Mouse (Mus musculus) spleen, embryonic (tissue): ENCODE data around the gene Lcn5.
"Not testable (repeated sequence)": the region's sequence is repeated elsewhere in the genome, so short reads cannot be mapped to it uniquely, and the experiment has no call there.

Experiments
- CTCF ChIA-PET: fragments of 350-600 bp; sonication (Branson Sonifier 250); formaldehyde crosslinking; loops from one replicate; lab custom pipeline; 2022; lab: Charles Lee

Lcn5 gene

DNA sequence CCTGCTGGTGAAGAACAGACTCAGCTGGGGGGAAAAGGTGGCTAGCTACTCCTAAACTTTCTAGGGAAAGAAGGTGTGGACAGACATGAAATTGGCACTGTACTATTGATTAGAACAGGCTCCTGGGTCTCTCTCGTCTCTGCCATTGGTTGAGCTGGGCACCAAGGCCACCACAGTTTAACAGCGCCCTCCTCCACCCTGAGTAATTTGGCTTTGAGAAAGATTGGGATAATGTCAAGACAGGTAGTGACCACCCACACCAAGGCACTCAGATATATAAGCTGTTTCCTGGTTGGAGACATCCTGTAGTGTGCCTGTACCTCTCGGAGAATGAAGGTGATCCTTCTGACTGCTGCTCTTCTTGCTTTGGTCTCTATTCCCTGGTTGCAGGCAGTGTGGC is 18.7 kb downstream of the Lcn5 start, which contains the start of gene Lcn6:
Gene Lcn6, plus strand, starts transcription at position 301 of the 400 bp plus-strand sequence.
- CTCF ChIA-PET = no interaction called here

DNA sequence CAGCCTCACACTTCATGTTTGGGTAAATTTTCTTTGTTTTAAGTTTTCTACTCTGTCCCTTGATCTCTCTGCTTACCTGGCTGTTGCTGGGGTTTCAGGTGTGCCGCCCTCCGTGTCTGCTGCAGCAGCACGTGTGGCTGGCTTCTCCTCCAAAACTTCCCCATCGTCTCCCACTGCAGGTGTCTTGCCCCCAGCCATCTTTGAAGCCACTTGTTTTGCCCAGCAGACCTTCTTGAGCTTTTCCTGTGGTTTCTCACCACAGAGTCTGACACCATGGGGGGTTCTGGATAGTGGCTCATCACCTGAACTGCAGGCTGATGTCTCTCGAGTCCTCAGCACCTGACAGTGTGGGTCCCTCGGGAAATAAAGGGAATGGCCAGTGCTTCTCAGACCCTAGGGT is 21.8 kb downstream of the Lcn5 start:
- CTCF ChIA-PET = no interaction called here

DNA sequence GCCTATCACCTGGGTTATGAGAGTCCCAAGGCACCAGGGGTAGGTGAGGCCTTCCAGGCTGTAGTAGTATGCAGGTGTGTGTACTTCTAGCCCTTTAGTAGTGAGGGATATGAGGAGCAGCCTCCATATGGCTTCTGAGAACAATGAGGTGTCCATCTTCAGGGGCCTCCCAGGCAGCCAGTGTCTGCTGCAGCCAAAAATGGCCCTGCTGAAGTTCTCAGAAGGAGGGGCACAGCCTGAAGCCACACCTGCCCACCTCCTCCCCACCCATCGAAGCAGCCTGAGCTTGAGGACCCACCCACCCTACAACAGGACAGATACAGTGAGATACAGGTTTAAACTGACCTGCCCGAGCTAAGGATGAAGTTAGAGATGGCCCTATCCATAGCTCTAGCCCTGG is 24.7 kb downstream of the Lcn5 start, which contains the start of gene Lcn10:
Gene Lcn10, plus strand, starts transcription at position 301 of the 400 bp plus-strand sequence.
- CTCF ChIA-PET = interaction anchor here (0.5 kb wide), 1 partner anchor 43 kb away, joined by 3 read pairs; no protein-coding TSS in a partner anchor

DNA sequence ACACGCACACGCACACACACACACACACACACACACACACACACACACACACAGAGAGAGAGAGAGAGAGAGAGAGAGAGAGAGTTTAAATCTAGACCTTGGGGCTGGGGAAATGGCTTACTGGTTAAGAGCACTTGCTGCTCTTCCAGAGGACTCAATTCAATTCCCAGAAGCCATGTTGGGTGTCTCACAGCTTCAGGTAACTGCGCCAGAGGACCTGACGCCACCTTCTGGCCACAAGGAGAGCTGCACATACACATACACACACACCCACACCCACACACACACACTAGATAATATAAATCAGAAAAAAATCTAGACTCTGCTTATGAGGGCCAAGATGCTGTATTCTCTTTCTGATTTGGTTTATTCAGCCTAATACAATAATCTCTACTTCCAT is 29.2 kb downstream of the Lcn5 start:
- CTCF ChIA-PET = no interaction called here

DNA sequence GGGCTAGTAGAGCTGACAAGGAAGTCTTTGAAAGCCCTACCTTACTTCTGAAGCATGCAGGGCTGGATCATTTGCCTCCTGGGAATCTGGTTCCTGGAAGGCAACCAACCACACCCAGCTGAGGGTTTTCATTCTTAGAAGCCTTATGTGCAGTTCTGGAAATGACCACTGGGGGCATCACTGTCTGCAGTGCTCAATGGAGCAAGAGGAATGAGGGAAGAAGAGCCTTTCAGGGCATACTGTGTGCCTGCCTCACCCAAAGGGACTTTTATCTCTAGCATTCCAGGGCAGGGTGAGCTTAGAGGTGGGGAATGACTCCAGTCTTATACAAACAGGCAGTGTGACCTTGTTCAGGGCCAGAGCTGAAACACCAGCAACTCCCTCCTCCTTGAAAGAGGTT is 36.9 kb downstream of the Lcn5 start:
- CTCF ChIA-PET = interaction anchor here (1.2 kb wide), 1 partner anchor 37 kb away, joined by 3 read pairs; no protein-coding TSS in a partner anchor

DNA sequence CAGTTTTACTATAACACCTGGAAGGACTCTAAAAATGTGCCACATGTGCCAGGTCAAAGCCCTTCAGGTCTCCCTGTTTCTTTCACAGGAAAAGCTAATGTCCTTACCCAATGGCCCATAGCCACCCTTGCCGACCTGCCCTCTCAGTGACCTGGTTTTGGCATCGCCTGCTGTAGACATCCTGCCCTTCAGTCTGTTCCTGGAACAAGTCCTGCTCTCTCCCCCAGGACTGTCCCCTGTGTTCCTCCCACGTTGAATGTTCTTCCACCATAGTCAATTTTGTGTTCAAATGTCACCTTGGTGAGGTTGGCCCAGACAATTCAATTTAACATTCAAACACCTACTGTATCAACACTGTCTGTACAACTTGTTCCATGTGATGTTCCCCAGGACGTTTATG is 39.2 kb downstream of the Lcn5 start:
- CTCF ChIA-PET = no interaction called here

DNA sequence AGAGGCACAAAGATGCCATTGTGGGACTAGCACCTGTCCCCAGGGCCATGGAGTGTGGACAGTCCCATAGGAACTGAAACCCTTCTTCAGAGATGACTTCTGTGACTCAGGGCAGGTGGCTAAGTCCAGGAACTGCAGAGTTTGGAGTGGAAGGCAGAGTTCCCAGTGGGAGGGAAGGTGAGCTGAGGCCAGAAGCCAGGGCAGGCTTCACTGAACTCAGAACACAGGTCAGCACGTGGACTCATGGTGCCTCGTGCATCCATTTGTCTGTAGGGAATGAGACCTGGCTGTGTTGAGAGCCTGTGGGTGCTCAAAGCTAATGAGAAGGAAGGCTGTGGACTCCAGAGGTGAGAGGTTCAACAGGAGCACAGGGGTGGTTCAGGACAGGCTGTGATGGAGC is 40.9 kb downstream of the Lcn5 start:
- CTCF ChIA-PET = no interaction called here

DNA sequence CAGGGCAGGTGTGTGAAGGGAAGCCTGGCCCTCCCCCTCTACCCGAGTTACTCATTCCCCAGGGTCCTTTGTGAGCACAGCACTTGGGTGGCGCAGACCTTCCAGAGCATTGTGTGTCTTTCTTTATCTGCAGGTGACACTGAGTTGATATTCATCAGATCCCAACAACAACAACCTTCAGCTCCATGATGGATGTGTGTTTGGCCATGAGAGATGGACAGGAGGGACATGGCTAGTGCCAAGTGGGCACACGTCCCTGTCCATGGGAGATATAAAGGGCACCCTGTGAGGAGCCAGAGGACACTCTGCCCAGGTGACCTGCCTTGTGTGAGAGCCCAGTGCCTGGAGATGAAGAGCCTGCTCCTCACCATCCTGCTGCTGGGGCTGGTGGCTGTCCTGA is 42.0 kb downstream of the Lcn5 start, which contains the start of gene Obp2a:
Gene Obp2a, plus strand, starts transcription at position 301 of the 400 bp plus-strand sequence.
- CTCF ChIA-PET = not testable (repeated sequence)

DNA sequence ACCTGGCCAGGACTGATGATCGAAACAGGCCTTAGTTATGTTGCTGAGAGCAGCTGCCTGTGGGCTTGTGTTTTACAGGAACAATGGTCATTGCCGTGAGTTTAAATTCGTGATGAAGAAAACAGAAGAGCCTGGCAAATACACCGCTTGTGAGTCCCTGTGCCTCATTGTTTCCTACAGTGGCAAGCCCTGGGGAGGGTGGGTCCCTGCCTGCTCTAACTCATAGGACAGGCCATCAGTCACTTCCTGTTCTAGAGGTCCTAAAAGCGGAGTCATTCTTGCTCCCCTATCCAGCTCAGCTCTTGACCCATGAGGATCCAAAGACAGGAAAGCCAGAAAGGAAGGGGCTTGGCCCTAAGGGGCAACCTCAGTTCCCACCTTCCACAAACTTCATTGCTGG is 43.2 kb downstream of the Lcn5 start:
- CTCF ChIA-PET = no interaction called here

DNA sequence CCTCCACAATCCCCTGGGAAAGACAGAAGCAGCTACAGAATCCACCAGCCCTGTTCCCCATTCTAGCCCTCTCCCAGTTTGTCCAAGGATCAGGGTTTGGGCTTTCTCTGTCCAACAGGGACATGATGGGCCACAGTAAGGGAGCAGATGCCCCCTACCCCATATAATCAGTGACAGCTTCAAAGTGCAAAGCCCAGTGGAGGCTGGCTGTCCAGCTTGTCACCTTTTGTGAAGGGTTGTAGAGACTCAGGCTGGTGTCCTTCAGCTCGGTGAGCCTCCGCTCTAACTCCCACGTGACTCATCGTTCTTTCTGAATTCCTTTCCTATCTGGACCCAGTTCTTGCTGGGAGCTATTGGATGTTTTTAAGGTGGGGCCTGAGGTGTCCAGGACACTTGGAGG is 46.0 kb downstream of the Lcn5 start:
- CTCF ChIA-PET = no interaction called here

DNA sequence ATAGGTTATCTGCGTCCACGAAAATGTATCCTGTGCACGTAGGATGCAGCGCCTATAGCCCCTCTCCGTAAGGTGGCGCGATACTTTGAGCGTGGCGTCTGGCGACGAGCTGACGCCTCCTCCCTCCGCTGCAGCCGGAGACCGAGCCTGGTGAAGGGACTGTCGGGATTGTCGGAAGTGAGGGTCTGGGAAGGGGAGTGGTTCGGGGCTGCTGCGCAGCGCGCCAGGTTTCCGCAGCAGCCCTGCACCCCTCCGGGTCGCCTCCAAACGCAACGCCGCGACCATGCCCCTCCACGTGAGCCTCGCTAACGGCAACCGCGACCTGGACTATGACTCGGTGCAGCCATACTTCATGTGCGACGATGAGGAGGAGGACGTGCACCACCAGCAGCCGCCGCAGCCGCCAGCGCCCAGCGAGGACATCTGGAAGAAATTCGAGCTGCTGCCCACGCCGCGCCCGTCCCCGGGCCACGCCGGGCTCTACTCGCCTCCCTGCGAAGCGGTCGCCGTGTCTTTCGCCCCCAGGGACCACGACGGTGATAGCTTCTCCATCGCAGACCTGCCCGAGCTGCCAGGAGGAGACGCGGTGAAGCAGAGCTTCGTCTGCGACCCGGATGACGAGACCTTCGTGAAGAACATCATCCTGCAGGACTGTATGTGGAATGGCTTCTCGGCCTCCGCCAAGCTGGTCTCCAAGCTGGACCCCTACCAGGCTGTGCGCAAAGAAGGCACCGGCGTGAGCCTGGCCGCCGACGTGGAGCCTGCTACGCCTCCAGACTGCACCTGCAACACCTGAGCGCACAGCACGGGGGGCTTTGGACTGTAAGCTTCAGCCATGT is 49.1 kb downstream of the Lcn5 start, which contains the start of gene Bmyc:
Gene Bmyc, plus strand, starts transcription at position 97 of the 839 bp plus-strand sequence.
- CTCF ChIA-PET = no interaction called here

DNA sequence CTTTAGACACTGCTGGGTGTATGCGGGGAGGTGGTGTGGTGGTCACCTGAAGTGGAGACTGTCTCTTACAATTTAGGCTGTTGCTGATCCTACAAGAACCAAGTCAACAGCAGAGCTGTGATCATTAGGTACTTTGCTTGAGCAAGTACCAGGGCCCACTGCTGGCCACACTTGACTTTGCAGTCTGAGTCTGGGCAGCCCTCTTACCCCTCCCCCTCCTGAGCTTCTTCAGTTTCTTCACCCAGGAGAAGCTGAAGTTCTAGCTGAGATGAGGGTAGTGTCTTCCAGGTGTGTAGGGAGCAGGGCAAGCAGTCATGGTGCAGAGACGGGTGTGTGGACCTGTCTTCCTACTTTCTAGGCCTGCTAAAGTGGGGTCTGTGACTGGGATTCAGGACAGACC is 50.4 kb downstream of the Lcn5 start:
- CTCF ChIA-PET = no interaction called here

DNA sequence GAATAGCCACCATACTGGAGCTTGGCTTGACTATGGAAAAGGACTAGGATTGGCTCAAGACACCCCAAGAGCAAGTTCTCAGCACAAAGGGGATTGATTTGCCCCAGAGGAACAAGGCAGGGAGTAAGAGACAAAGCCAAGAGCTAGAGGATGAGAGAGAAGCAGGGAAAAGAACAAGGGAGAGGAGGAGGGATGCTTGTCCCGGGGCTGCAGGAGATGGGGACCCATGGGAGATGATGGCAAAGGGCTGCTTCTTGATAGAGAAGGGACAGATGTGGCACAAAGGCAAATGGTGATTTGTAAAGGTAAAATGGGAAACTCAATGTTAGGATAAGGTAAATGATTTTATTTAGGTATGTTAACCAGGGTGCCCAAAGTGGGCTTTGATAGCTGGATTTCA is 51.3 kb downstream of the Lcn5 start:
- CTCF ChIA-PET = not testable (repeated sequence)

DNA sequence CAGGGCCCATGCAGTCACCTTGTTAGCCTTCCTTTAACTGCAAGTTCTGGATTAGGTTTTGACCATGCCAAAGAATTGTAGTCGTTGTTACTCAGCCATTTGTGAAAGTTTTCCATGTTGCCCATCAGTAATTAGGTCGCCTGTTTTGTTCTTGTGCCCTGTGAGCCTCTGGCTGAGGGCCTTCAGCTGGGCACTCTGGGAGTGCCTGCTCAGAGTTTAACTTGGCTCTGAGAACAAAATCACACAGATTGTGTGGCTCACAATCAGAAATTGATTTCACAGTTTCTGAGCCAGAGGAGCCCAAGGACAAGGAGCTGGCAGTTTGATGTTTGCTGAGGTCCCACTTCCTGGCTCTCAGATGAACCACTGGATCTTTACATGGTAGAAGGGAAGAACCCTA is 52.0 kb downstream of the Lcn5 start:
- CTCF ChIA-PET = not testable (repeated sequence)
